Mouse (Mus musculus) lung, embryonic 15.5 days (tissue): ENCODE data around the gene Chad. TPM values are rescaled to one million over a fixed set of nuclear protein-coding genes. Genes with fewer than 3 reads are reported as not detected.

Experiments used
- ATAC-seq: fragments of 200-750 bp; cut with Nextera tagmentation; 2 replicates; pipeline ENCODE4 v1.8.0; 2017; ENCODE audit warnings: moderate number of reproducible peaks, borderline replicate concordance; ENCODE audit not compliant: low FRiP score, low TSS enrichment; ENCODE audit errors: extremely low read depth
- H3K27ac ChIP-seq: fragments of 300-500 bp; sonication (generic); 2 replicates; pipeline ENCODE4 v1.5.1; 2015; ENCODE audit warnings: moderate library complexity, mild to moderate bottlenecking, inconsistent platforms
- H3K27me3 ChIP-seq: fragments of 300-500 bp; sonication (generic); 2 replicates; pipeline ENCODE4 v1.6.1; 2015; ENCODE audit warnings: inconsistent platforms
- H3K36me3 ChIP-seq: fragments of 300-500 bp; sonication (generic); 2 replicates; pipeline ENCODE4 v1.6.1; 2015; ENCODE audit warnings: inconsistent platforms
- H3K4me1 ChIP-seq: fragments of 300-500 bp; sonication (generic); 2 replicates; pipeline ENCODE4 v1.6.1; 2015; ENCODE audit warnings: inconsistent platforms
- H3K4me2 ChIP-seq: fragments of 300-500 bp; sonication (generic); 2 replicates; pipeline ENCODE4 v1.6.1; 2015; ENCODE audit warnings: inconsistent platforms, mild to moderate bottlenecking, moderate library complexity
- H3K4me3 ChIP-seq: fragments of 300-500 bp; sonication (generic); 2 replicates; pipeline ENCODE4 v1.5.1; 2015; ENCODE audit warnings: mild to moderate bottlenecking, inconsistent platforms
- H3K9ac ChIP-seq: fragments of 300-500 bp; sonication (generic); 2 replicates; pipeline ENCODE4 v1.6.1; 2015; ENCODE audit warnings: inconsistent platforms
- H3K9me3 ChIP-seq: fragments of 300-500 bp; sonication (generic); 2 replicates; pipeline ENCODE4 v1.6.1; 2016; ENCODE audit warnings: inconsistent platforms
- WGBS: fragments of 180-500 bp; shearing (Covaris S2); methylation state at CpG from one replicate; pipeline ENCODE4 v1.1.7; 2015; 5-methylcytosine and 5-hydroxymethylcytosine counted together
- polyA plus RNA-seq: library from polyadenylated mRNA; unstranded; fragments of >200 nt; fragmentation: Nextera tagmentation; extraction: Ambion mirVana; gene quantifications from 2 replicates; pipeline ENCODE4 v1.2.1, GENCODE M21; 2015

Gene Chad
- polyA plus RNA-seq, 1 experiment from 2014 or later, result 2.7 TPM

DNA sequence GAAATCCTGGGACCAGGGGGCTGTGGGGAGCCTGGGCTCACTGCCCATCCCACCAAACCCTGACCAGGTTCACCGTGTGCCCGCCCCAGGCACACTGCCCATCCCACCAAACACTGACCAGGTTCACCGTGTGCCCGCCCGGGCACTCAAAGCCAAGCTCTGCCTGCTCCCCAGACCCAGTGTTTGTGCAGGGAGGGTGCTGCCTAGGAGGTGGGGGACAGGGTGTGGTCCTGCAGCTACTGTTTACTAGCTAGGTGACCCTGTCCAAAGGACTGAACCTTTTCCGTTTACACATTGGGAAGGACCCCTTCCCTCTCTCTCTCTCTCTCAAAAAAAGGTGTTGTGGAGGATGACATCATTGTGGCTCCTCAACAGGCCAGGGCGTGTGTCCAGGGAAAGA is 2.5 kb downstream of the Chad start:
- Histone ChIP-seq H3K36me3 (peaks cover 9% of the 10 kb centered on the region; the same call in 1 of the 2 replicates), H3K9me3 (no peaks in the 10 kb centered on the region), H3K4me1 (peaks cover 16% of the 10 kb centered on the region), H3K27me3 (peaks cover 8% of the 10 kb centered on the region; the same call in 1 of the 2 replicates), H3K27ac (no peak overlapping the region), H3K4me3 (no peak overlapping the region), H3K9ac (no peak overlapping the region), H3K4me2 (no peak overlapping the region)
- WGBS, result 86% methylated on average over 7 of the region's 7 CpGs
- ATAC-seq, result no peak

- ATAC-seq, result peak; percentile 36; the same call in 1 of the 2 replicates
- H3K9me3 ChIP-seq, result no peaks in the 10 kb centered on the region
- H3K36me3 ChIP-seq, result peaks cover 9% of the 10 kb centered on the region; the same call in 1 of the 2 replicates
- peak overlapping the region; percentile 63 for H3K27ac ChIP-seq
- no peak overlapping the region for H3K4me3 ChIP-seq
- no peaks in the 10 kb centered on the region for H3K27me3 ChIP-seq
- no peak overlapping the region for H3K9ac ChIP-seq
- 56% methylated on average over 9 of the region's 9 CpGs for WGBS
- no peaks in the 10 kb centered on the region for H3K4me1 ChIP-seq
- no peak overlapping the region for H3K4me2 ChIP-seq
These were observed 5.8 kb downstream of the Chad start for GRCm38 (mm10) chr11:94570612-94571011.

DNA sequence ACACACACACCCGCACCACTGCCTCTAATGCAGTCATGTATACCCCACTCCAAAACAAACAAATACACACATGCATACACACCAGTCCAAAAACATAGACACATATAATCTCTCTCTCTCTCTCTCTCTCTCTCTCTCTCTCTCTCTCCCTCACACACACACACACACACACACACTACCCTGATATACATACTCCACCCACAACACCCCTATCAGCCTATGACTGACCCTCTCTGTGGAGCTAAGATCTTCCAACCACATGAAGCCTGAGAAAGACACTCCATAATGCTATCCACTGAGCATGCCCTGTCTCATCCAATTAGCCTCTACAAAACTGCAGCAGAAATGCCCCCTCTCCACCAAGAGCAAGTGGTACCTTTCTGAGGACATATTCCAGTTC is 7.0 kb downstream of the Chad start:
- no peaks in the 10 kb centered on the region for H3K9me3 ChIP-seq
- peaks cover 9% of the 10 kb centered on the region; the same call in 1 of the 2 replicates for H3K36me3 ChIP-seq
- 97% methylated on average over 1 of the region's 1 CpGs for WGBS

DNA sequence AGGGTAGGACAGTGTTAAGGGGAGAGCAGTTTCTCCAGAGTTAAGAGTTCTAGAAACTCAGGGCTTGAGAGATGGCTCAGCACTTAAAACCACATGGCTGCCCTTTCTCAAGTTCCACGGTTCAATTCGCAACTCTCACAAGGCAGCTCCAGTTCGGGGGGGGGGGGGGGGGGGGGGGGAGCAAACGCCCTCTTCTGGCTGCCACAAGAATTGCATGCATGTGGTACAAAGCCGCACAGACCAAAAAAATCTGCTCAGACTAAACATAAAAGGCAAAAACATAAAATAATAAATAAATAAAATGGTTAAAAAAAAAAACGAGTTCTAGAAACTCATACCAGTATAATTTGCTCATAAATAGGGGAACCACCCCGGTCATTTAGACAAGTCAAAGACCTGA is 9.7 kb downstream of the Chad start:
- Histone ChIP-seq H3K4me2 (no peak overlapping the region), H3K4me1 (no peaks in the 10 kb centered on the region), H3K9ac (no peak overlapping the region), H3K9me3 (no peaks in the 10 kb centered on the region), H3K27me3 (no peaks in the 10 kb centered on the region), H3K4me3 (no peak overlapping the region), H3K36me3 (peaks cover under 1% of the 10 kb centered on the region; the same call in 1 of the 2 replicates), H3K27ac (no peak overlapping the region)
- 25% methylated on average over 7 of the region's 7 CpGs for WGBS
- ATAC-seq, result no peak

More for the DNA sequence above, 7.0 kb downstream of the Chad start:
- Histone ChIP-seq H3K27me3 (no peaks in the 10 kb centered on the region), H3K4me2 (no peak overlapping the region), H3K4me3 (no peak overlapping the region), H3K4me1 (no peaks in the 10 kb centered on the region), H3K9ac (no peak overlapping the region), H3K27ac (no peak overlapping the region)
- no peak for ATAC-seq

GRCm38 (mm10) chr11:94575036-94575435 is 10.2 kb downstream of the Chad start:
- Histone ChIP-seq H3K27me3 (no peaks in the 10 kb centered on the region), H3K27ac (no peak overlapping the region), H3K4me1 (no peaks in the 10 kb centered on the region), H3K9ac (no peak overlapping the region), H3K4me3 (no peak overlapping the region), H3K4me2 (no peak overlapping the region), H3K36me3 (no peaks in the 10 kb centered on the region), H3K9me3 (no peaks in the 10 kb centered on the region)
- ATAC-seq, result no peak
- 66% methylated on average over 2 of the region's 2 CpGs for WGBS

DNA sequence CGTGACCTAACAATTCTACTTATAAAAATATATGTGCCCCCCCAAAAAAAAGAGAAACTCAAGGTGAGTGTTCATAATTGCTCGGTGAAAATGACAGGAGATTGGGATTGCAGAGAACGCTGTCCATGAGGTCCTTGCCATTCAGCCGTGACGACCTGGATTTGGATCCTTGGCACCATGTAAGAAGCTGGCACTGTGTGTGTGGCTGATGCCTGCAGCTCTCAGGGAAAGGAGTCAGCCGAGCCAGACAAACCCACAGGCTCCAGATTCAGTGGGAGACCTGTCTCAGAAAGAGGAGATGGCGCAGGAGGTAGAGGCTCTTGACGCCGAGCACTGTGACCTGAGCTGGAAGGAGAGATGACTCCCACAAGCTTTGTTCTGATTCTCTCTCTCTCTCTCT is 11.5 kb downstream of the Chad start:
- Histone ChIP-seq H3K4me1 (no peaks in the 10 kb centered on the region), H3K9me3 (no peaks in the 10 kb centered on the region), H3K4me3 (no peak overlapping the region), H3K27ac (no peak overlapping the region), H3K27me3 (no peaks in the 10 kb centered on the region), H3K4me2 (no peak overlapping the region), H3K9ac (no peak overlapping the region), H3K36me3 (no peaks in the 10 kb centered on the region)
- 87% methylated on average over 9 of the region's 9 CpGs for WGBS
- ATAC-seq, result no peak

DNA sequence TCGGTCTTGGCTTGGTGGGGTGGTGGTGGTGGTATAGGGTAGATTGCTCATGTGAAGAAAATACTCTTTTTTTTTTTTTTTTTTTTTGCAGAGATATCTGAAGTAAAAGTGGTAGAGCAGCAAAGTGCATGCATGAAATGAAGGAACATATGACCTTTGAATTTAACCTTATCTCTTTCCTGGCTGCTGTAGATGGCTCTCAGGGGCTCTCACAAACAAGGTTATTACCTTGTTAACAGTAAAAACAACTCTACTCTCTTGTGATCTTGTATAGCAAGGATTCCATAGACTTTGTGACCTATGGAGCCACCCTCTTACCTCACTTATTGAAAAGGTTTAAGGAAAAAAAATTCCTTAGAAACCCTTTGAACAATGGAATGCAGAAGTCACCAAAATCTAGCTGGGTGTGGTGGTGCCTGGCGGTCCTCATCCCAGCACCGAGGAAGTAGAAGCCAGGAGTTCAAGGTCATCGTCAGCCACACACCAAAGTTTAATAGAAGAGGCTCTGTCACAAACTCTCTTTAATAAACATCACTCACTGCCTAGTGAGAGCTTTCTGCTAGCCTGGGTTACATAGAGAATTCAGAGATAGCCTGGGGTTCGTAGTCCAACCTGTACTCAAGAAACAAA is 15.4 kb downstream of the Chad start:
- Histone ChIP-seq H3K36me3 (no peaks in the 10 kb centered on the region), H3K9me3 (no peaks in the 10 kb centered on the region), H3K9ac (no peak overlapping the region), H3K4me3 (no peak overlapping the region), H3K4me2 (no peak overlapping the region), H3K27ac (no peak overlapping the region), H3K4me1 (no peaks in the 10 kb centered on the region), H3K27me3 (no peaks in the 10 kb centered on the region)
- ATAC-seq, result no peak
- WGBS, result 79% methylated on average over 5 of the region's 5 CpGs

DNA sequence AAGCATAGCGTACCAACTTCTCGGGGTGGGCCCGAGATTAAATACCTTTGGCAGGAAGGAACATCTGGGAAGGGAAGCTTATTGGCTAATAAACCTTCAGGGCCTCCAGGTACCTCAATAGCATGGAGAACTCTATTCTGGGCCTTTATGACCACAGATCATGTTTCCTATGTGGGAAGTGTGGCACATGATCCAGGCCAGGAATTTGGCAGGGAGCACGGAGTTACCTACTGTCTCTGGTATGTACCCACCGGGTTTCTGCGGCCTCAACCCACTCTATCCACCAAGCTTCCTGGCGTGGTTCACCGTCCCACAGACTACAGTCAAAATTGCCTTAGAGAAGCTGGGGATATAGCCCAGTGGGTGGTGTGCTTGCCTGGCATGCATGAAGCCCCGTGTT is 20.2 kb downstream of the Chad start:
- ATAC-seq, result no peak
- H3K4me2 ChIP-seq, result no peak overlapping the region
- H3K9me3 ChIP-seq, result no peaks in the 10 kb centered on the region
- H3K36me3 ChIP-seq, result no peaks in the 10 kb centered on the region
- WGBS, result 92% methylated on average over 9 of the region's 9 CpGs
- H3K27me3 ChIP-seq, result no peaks in the 10 kb centered on the region
- H3K4me3 ChIP-seq, result no peak overlapping the region
- H3K27ac ChIP-seq, result no peak overlapping the region
- no peaks in the 10 kb centered on the region for H3K4me1 ChIP-seq
- no peak overlapping the region for H3K9ac ChIP-seq

GRCm38 (mm10) chr11:94587511-94587910 is 22.7 kb downstream of the Chad start:
- no peak overlapping the region for H3K27ac ChIP-seq
- WGBS, result 70% methylated on average over 6 of the region's 6 CpGs
- no peak for ATAC-seq

GRCm38 (mm10) chr11:94596311-94596852 is 31.5 kb downstream of the Chad start:
- Histone ChIP-seq H3K9me3 (no peaks in the 10 kb centered on the region), H3K4me3 (no peak overlapping the region), H3K4me2 (no peak overlapping the region), H3K27me3 (no peaks in the 10 kb centered on the region), H3K36me3 (no peaks in the 10 kb centered on the region), H3K4me1 (peaks cover 16% of the 10 kb centered on the region), H3K9ac (no peak overlapping the region), H3K27ac (no peak overlapping the region)
- 61% methylated on average over 7 of the region's 7 CpGs for WGBS
- no peak for ATAC-seq

More at GRCm38 (mm10) chr11:94587511-94587910, 22.7 kb downstream of the Chad start:
- H3K9ac ChIP-seq, result no peak overlapping the region
- no peak overlapping the region for H3K4me3 ChIP-seq
- H3K4me2 ChIP-seq, result no peak overlapping the region
- H3K4me1 ChIP-seq, result peaks cover 8% of the 10 kb centered on the region; the same call in 1 of the 2 replicates
- no peaks in the 10 kb centered on the region for H3K9me3 ChIP-seq
- H3K27me3 ChIP-seq, result no peaks in the 10 kb centered on the region
- no peaks in the 10 kb centered on the region for H3K36me3 ChIP-seq

GRCm38 (mm10) chr11:94597319-94597718 is 32.5 kb downstream of the Chad start:
- Histone ChIP-seq H3K4me1 (peaks cover 16% of the 10 kb centered on the region; the same call in 1 of the 2 replicates), H3K4me2 (no peak overlapping the region), H3K27me3 (no peaks in the 10 kb centered on the region), H3K36me3 (no peaks in the 10 kb centered on the region), H3K4me3 (no peak overlapping the region), H3K27ac (no peak overlapping the region), H3K9me3 (no peaks in the 10 kb centered on the region), H3K9ac (no peak overlapping the region)
- no peak for ATAC-seq
- 77% methylated on average over 4 of the region's 4 CpGs for WGBS

GRCm38 (mm10) chr11:94598437-94599120 is 33.7 kb downstream of the Chad start:
- ATAC-seq, result no peak
- WGBS, result 61% methylated on average over 6 of the region's 6 CpGs
- H3K36me3 ChIP-seq, result no peaks in the 10 kb centered on the region
- H3K4me1 ChIP-seq, result peaks cover 18% of the 10 kb centered on the region; the same call in 1 of the 2 replicates
- H3K4me3 ChIP-seq, result no peak overlapping the region
- no peak overlapping the region for H3K9ac ChIP-seq
- H3K9me3 ChIP-seq, result no peaks in the 10 kb centered on the region
- H3K27ac ChIP-seq, result no peak overlapping the region
- H3K27me3 ChIP-seq, result no peaks in the 10 kb centered on the region
- no peak overlapping the region for H3K4me2 ChIP-seq
